Mouse (Mus musculus): ENCODE measurements around the gene Rerg.
"Not testable (repeated sequence)": the region's sequence is repeated elsewhere in the genome, so short reads cannot be mapped to it uniquely, and the experiment has no call there.

The Rerg gene

GRCm38 (mm10) chr6:137087470-137087869, 82.8 kb downstream of the Rerg start:
- no peak for DNase-seq (ENCODE audit: low read depth, low spot score)

GRCm38 (mm10) chr6:137079701-137080100, 90.6 kb downstream of the Rerg start:
- DNase-seq (ENCODE audit: low read depth, low spot score): no peak

DNA sequence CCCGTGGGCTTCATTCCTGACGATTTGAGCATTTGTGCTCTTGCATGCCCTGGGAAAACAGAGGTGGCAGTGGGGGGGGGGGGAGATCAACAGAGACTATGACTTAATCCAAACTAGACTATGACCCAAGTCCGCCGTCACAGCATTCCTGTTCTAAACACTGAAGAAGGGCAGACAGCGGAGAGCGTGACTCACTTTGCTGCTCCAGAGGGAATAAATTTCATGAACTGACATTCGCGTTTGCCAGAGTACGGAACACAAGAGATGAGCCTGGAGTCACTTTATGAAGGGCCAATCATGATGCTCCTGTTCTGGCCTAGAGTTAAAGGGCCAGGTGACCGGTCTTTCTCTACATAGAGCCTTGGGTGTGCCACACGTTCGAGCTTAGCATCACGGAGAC, 93.6 kb downstream of the Rerg start:
- DNase-seq (ENCODE audit: low read depth, low spot score): no peak

GRCm38 (mm10) chr6:137076225-137076624, 94.1 kb downstream of the Rerg start:
- no peak for DNase-seq (ENCODE audit: low read depth, low spot score)

- DNase-seq (ENCODE audit: low read depth, low spot score): no peak
These were observed 98.0 kb downstream of the Rerg start for GRCm38 (mm10) chr6:137072256-137072655.

- no peak for DNase-seq (ENCODE audit: low read depth, low spot score)
These were observed 98.8 kb downstream of the Rerg start for GRCm38 (mm10) chr6:137071466-137071865.

DNA sequence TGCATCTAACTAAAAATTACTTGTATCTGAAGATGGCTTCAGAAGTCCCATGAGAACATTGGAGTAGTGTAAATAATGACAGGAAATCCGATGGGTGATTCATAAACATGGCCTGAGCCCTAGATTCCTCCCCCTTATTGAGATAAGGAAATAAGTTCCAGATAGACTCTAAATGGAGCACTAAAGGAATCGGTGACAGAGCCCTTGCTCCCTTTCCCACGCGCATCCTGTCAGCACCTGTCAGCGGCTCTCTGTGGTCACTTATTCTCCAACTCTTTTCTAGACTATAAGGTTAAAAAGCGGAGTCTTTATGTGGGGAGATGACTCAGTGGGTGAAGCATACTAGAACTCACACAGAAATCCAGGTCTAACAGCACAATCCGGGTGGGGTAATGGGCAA, 104.8 kb downstream of the Rerg start:
- DNase-seq (ENCODE audit: low read depth, low spot score): no peak

- no peak for DNase-seq (ENCODE audit: low read depth, low spot score)
These were observed 105.5 kb downstream of the Rerg start for GRCm38 (mm10) chr6:137064786-137065185.

- peak; percentile 8 for DNase-seq (ENCODE audit: low read depth, low spot score)
These were observed 106.9 kb downstream of the Rerg start for GRCm38 (mm10) chr6:137063239-137063940.

DNA sequence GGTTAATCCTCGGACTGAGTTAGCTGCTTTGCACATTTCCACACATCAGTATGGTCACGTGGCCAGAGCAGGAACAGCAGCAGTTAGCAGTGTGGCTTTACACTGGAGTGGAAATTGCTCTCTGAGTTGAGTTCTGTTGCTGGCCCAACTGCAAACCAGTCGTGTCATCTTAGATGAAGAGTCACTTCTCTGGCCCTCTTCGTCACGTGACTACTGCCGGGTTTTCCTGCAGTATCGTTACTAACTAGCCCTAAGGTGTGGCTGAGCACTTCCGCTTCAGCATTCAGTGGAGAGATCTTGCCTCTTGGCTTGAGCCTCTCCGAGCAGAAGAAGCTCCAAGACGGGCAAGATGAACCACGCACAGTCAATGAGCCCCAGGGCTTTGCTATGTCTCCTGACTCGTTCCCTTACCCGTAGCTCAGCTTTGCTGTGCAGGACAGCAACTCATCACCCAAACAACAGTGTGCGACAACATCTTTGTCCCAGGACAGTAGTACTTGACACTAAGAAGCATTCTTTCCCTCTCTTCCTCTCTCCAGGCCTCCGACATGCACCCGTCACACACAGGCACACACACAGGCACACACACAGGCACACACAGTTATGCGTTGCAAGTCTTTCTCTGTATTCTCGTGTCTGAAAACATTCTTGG, 108.3 kb downstream of the Rerg start:
- DNase-seq (ENCODE audit: low read depth, low spot score): no peak

- no peak for DNase-seq (ENCODE audit: low read depth, low spot score)
These were observed 109.7 kb downstream of the Rerg start for GRCm38 (mm10) chr6:137060595-137060994.

- no peak for DNase-seq (ENCODE audit: low read depth, low spot score)
These were observed 112.0 kb downstream of the Rerg start for GRCm38 (mm10) chr6:137058257-137058656.

GRCm38 (mm10) chr6:137054073-137054472, 116.2 kb downstream of the Rerg start:
- DNase-seq (ENCODE audit: low read depth, low spot score): no peak

DNA sequence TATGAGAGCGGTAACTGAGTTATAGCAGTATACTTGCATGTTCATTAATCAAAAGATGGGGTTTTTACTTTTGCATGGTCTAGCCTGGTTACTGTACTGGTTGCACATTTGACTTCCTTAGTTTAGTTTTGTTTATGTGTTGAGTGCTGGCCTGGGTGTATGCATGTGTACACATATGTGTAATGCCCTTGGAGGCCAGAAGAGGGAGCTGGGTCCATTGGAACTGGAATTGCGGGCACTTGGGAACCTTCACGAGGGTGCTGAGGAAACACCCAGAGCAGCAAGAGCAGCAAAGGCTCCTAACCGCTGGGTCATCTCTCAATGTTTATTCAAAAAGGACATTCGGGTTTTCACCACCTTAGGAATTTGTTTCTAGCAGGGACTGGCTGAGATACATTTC, 116.8 kb downstream of the Rerg start:
- DNase-seq (ENCODE audit: low read depth, low spot score): no peak

DNA sequence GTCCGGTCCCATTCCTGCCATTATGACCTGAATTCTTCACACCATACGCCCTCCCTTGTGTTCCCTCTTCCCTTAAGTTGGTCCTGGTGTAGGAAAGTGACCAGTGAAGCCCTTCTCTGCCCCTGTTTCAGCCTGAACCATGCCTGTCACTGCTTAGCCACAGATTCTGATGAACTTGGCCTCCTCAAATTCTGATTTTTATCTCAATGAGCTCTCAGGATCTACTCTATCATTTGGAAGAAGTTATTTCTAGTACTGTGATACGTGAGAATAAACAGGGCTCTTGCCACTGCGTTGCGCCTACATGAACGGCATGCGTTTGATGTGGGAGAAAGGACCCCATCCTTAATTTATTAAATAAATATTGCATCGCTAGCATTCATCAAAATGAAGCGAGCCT, 117.3 kb downstream of the Rerg start:
- DNase-seq (ENCODE audit: low read depth, low spot score): no peak

GRCm38 (mm10) chr6:137047036-137047435, 123.3 kb downstream of the Rerg start:
- DNase-seq (ENCODE audit: low read depth, low spot score): no peak

DNA sequence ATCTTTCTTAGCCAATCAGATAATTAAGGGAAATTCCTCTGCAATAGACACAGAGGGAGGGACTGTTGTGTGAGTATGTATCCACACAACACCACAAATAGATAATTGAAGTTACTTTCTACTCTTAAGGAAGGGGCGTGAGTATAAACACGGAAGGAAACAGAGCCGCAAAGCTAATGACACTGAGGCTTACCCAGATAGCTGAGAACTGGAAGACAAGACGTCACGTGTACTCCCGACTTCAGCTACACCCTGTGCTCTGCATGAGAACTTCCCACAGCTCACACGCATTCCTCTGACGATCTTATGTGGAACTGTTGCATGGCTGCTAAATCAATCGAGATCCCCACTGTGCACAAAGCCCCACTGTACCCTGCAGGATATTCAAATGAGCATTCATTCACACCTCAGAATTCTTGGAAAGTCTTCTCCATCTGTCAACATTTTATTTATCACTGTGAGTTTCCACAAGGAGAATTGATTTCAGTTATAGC, 125.2 kb downstream of the Rerg start:
- no peak for DNase-seq (ENCODE audit: low read depth, low spot score)

DNA sequence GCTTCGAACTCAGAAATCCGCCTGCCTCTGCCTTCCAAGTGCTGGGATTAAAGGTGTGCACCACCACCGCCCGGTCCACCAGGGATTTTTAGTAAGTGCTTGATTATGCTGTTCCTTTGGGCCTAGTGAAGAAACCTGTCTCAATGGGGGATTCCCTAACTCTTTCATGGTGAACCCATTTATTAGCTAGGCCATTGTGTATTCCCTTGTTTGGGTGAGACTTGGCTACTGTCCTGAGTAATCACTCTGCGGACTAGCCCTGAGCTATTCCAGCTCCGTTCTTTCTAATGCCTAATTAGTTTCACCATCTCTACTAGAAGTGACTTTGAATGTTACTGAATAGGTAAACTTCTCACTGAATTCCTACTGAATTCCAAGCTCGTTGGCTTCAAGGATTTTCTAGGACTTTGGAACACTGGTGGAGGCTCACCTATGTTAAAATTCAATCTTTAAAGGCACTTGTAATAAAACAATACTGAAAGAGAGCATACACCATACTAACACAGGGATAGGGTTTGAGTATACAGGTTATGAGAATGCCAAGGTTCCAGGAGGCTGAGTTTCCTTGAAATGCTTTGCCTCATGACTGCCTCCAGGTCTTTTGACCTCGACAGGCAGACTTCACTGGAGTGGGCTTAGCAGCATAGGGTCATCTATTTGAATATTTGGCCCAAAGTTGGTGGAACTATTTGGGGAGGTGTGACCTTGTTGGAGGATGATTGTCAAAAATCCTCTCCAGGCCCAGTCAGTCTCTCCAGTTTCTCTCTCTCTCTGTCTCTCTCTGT, 134.5 kb downstream of the Rerg start:
- DNase-seq (ENCODE audit: low read depth, low spot score): not testable (repeated sequence)

DNA sequence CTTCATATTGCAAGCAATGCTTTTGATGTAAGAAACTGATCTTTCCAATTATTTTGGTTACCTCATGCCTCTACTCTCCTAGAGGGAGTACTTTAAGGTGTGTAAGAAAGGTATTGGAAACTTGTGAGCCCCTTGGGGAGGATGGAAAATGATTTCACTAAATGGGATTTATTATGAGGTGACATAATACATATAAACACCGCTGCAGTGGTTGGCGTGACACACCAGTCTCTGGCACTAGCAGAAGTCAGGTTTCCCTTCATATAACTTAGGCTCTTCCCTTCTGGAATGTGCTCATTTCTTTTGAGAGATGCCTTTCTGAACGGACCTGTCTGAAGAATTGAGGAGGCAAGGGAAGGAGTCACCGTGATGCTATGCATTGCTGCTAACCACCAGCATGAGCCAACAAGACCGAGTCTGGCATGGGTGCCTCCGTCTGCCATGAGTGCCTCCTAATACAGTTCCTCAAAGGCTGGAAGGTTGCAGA, 139.6 kb downstream of the Rerg start:
- no peak for DNase-seq (ENCODE audit: low read depth, low spot score)

DNA sequence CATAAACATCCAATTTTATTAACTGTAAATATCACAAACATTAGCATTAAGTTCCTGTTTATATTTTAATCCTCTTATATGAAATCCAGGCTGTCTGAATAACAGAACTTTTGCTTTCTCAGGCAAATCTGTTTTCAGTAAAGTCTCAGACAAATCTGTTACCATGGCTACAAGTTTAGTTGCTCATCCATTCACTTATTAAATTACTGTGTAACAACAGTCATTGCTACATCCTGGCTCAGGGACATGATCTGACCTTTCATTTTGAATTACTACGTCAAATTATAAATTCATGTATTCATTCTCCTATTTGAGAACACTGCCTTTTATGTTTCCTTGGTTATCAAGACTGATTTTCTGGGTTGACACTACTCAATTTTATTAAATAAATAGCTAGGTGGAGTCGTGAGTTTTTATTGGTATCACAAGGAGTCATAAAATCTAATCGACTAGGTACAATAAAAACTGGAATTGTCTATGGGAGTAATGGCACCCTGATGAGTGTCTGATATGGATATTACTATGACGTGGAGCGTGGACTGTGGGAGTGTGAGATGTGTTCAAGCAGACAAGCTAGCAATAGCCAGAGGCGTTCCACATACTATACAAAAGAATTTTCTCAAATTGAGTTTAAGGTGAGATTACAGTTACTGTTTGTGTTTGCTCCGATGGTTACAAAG, 140.2 kb downstream of the Rerg start:
- no peak for DNase-seq (ENCODE audit: low read depth, low spot score)

DNA sequence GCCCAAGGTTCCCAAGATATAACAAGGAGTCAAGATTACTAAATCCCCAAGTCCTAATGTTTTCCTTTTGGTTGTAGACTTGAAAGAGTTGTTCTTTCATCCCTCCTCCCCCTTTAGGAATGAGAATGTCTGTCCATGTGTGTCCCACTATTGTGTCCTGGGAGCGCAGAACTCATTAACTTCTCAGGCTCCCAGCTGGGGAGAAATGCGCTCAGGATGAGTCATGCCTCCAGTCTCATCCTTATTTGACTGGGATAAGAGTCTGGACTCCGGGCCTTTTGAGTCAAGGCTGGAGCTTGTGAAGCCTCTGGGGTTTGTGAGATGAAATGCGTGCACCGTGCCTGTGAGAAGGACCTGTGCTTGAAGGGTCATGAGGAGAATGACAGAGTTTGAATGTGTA, 144.8 kb downstream of the Rerg start:
- DNase-seq (ENCODE audit: low read depth, low spot score): no peak

DNA sequence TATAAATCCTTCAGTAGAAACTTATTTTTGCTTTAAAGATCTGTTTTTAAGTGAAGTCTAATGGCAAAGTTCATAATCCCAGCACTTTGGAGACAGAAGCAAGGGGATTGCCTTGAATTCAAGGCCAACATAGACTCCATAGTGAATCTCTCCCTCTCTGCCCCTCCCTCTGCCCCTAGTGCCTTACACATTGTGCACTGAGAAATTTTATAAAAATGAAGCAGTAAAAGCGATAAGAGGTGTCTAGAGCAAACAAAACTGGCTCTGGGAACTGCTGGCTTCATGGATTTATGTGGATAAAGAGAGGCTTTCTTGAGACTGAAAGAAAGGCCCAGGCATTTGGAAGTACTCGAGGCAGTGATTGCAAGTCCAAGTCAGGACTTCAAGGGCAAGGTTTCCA, 145.8 kb downstream of the Rerg start:
- DNase-seq (ENCODE audit: low read depth, low spot score): no peak

Data from CD4-positive helper T cell, adult 2 months (primary cell).